Mouse (Mus musculus) testis, adult 2 months (tissue): ENCODE measurements around the gene Hdac9.

Source experiments
- CTCF ChIP-seq: fragments of 200-500 bp; IDR thresholded peaks from 2 replicates; pipeline ENCODE4 v1.5.1; 2012; ENCODE audit warnings: low read depth, mild to moderate bottlenecking, inconsistent platforms, low read length, moderate library complexity; ENCODE audit not compliant: control insufficient read depth, insufficient read depth, insufficient replicate concordance
- POLR2A ChIP-seq: fragments of 200-500 bp; IDR thresholded peaks from 2 replicates; pipeline ENCODE4 v1.6.1; 2012; ENCODE audit warnings: low read depth, mild to moderate bottlenecking, inconsistent platforms, low read length, moderate library complexity; ENCODE audit not compliant: control insufficient read depth

- TF ChIP-seq CTCF (no peak), POLR2A (no peak)
These were observed 255.5 kb downstream of the Hdac9 start for GRCm38 (mm10) chr12:34661378-34661777.
